Mouse (Mus musculus): ENCODE measurements at regions not wholly inside any gene's neighbourhood (a gene's known extent, or its start where the extent isn't known, plus 50 kb on each side); places are given as distances from the start of the nearest gene placed in this dataset.
"Not testable (repeated sequence)": the region's sequence is repeated elsewhere in the genome, so short reads cannot be mapped to it uniquely, and the experiment has no call there.

DNA sequence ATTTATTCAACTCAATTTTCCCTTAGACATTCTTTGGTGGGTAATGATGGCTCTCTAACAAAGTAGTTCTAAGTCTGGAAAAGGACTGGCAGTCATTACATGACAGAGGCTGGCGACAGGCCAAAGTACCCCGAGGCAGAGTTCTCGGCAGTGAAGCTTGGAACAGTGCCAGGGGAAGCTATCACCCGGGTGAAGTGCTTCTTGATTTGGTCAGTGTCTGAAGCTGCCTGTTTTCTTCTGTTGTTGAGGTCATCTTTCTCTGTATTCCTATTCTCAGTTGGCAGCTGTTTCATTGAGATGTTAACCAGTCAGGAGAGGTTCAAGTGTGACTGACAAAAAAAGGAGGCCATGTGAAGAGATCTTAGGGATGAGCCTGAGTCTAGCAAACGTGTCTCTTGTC is 276.6 kb downstream of the Cetn3 start:
- H3K9me3 ChIP-seq = no peaks in the 10 kb centered on the region
- no peaks in the 10 kb centered on the region for H3K4me1 ChIP-seq
- H3K27ac ChIP-seq = no peak overlapping the region
- no peaks in the 10 kb centered on the region for H3K36me3 ChIP-seq
- ATAC-seq (ENCODE audit: insufficient read depth, low FRiP score, low read depth) = no peak
- no peak overlapping the region for H3K4me3 ChIP-seq (replicated peaks)
- H3K27me3 ChIP-seq (replicated peaks) = no peaks in the 10 kb centered on the region
- 37% methylated on average over 5 of the region's 5 CpGs for WGBS
- no peak overlapping the region for H3K4me2 ChIP-seq
- no peak overlapping the region for H3K9ac ChIP-seq

DNA sequence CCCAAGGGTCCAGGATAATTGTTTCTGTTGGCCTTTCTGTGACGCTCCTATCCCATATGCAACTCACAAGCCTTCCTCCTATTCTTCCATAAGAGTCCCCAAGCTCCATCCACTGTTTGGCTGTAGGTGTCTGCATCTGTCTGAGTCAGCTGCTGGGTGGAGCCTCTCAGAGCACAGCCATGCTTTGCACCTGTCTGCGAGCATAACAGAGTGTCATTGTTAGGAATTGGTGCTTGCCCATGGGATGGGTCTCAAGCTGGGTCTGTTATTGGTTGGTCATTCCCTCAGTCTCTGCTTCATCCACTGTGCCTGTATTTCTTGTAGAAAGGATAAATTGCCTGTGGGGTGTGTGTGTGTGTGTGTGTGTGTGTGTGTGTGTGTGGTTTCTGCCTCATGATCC is 281.0 kb downstream of the Cetn3 start:
- not testable (repeated sequence) for H3K9ac ChIP-seq; H3K4me1 ChIP-seq; H3K4me3 ChIP-seq (replicated peaks); H3K4me2 ChIP-seq; ATAC-seq (ENCODE audit: insufficient read depth, low FRiP score, low read depth); H3K36me3 ChIP-seq; H3K27me3 ChIP-seq (replicated peaks); H3K27ac ChIP-seq; H3K9me3 ChIP-seq
- WGBS = 80% methylated on average over 2 of the region's 2 CpGs

GRCm38 (mm10) chr13:82066174-82066573 is 283.3 kb downstream of the Cetn3 start:
- Histone ChIP-seq H3K4me1 (no peaks in the 10 kb centered on the region), H3K9ac (no peak overlapping the region), H3K27me3 (replicated peaks) (no peaks in the 10 kb centered on the region), H3K27ac (no peak overlapping the region), H3K9me3 (no peaks in the 10 kb centered on the region), H3K4me3 (replicated peaks) (no peak overlapping the region), H3K4me2 (no peak overlapping the region), H3K36me3 (no peaks in the 10 kb centered on the region)
- 60% methylated on average over 1 of the region's 1 CpGs for WGBS
- no peak for ATAC-seq (ENCODE audit: insufficient read depth, low FRiP score, low read depth)

DNA sequence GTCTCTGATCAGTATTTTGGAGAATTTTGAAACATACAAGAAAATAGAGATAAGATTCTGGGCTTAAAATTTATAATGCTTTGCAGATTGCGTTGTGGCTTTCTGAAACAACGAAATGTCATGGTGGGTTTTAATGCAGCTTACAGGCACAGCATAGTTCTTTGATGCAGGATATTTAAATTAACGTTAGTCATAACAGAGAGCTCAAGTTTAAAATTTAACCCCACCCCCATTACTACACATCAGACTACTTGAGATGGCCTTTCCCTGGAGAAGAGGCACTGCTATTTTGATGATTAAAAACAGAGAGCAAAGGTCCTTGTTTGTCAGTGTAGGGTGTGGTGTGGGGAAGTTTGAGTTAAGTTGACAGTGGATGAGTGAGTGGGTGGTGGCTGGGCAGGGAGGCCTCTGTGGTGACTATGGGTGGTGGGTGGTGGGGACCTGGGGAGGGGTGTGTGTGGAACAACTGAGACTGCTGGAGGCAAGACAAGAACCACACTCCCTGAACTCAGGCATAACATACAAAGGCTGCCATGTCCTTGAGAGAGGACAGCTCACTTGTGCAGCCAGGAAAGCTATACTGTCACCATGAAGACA is 283.9 kb downstream of the Cetn3 start:
- Histone ChIP-seq H3K4me3 (replicated peaks) (no peak overlapping the region), H3K9ac (no peak overlapping the region), H3K4me1 (no peaks in the 10 kb centered on the region), H3K27me3 (replicated peaks) (no peaks in the 10 kb centered on the region), H3K27ac (no peak overlapping the region), H3K4me2 (no peak overlapping the region), H3K36me3 (no peaks in the 10 kb centered on the region), H3K9me3 (no peaks in the 10 kb centered on the region)
- no peak for ATAC-seq (ENCODE audit: insufficient read depth, low FRiP score, low read depth)
- 71% methylated on average over 3 of the region's 3 CpGs for whole genome bisulfite sequencing

- H3K36me3 ChIP-seq = no peaks in the 10 kb centered on the region
- H3K4me1 ChIP-seq = no peaks in the 10 kb centered on the region
- H3K9ac ChIP-seq = no peak overlapping the region
- no peak overlapping the region for H3K27ac ChIP-seq
- no peaks in the 10 kb centered on the region for H3K9me3 ChIP-seq
- whole genome bisulfite sequencing = 85% methylated on average over 1 of the region's 1 CpGs
- H3K4me3 ChIP-seq (replicated peaks) = no peak overlapping the region
- no peaks in the 10 kb centered on the region for H3K27me3 ChIP-seq (replicated peaks)
- H3K4me2 ChIP-seq = no peak overlapping the region
- ATAC-seq (ENCODE audit: insufficient read depth, low FRiP score, low read depth) = no peak
These were observed 289.6 kb downstream of the Cetn3 start for GRCm38 (mm10) chr13:82072449-82072848.

DNA sequence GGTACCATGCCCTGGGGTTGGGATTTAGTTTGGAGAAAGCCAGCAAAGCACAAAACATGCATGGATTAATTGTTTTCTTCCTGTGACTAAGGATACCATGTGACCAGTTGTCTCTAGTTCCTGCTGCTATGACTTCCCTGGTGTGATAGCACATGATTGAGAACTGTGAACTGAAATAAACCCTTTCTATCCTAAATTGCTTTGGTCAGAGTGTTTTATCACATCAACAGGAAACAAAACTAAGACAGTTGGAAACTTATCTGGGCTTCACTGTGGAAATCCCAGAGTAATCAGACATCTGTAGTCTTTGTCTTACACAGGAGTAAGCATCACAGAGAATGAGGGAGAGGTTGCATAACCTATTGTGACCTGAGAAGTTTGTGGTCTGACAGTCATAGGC is 290.5 kb downstream of the Cetn3 start:
- Histone ChIP-seq H3K4me2 (no peak overlapping the region), H3K27ac (no peak overlapping the region), H3K36me3 (no peaks in the 10 kb centered on the region), H3K27me3 (replicated peaks) (no peaks in the 10 kb centered on the region), H3K9ac (no peak overlapping the region), H3K9me3 (no peaks in the 10 kb centered on the region), H3K4me3 (replicated peaks) (no peak overlapping the region), H3K4me1 (no peaks in the 10 kb centered on the region)
- no peak for ATAC-seq (ENCODE audit: insufficient read depth, low FRiP score, low read depth)

DNA sequence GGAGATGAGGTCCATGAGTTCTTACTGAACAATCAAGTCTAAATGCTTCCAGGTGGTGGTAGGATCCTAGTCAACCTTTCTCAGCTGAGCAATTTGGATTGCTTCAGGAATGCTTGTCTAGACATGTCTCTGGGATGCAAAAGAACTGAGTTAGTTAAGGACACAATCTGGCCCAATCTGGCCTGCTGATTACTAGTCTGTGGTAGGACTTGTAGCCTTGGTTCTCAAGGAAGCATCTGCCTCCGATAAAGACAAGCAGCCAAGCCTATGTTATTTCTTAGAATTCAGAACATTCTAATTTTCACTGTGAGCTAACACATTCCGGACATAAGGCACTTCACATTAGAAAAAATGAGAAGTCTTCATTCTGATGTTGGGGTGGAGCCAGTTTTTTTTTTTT is 298.5 kb downstream of the Cetn3 start:
- Histone ChIP-seq H3K4me3 (replicated peaks) (no peak overlapping the region), H3K27ac (no peak overlapping the region), H3K4me2 (no peak overlapping the region), H3K27me3 (replicated peaks) (no peaks in the 10 kb centered on the region), H3K9me3 (no peaks in the 10 kb centered on the region), H3K9ac (no peak overlapping the region), H3K36me3 (no peaks in the 10 kb centered on the region), H3K4me1 (no peaks in the 10 kb centered on the region)
- whole genome bisulfite sequencing = 85% methylated on average over 2 of the region's 2 CpGs
- no peak for ATAC-seq (ENCODE audit: insufficient read depth, low FRiP score, low read depth)

DNA sequence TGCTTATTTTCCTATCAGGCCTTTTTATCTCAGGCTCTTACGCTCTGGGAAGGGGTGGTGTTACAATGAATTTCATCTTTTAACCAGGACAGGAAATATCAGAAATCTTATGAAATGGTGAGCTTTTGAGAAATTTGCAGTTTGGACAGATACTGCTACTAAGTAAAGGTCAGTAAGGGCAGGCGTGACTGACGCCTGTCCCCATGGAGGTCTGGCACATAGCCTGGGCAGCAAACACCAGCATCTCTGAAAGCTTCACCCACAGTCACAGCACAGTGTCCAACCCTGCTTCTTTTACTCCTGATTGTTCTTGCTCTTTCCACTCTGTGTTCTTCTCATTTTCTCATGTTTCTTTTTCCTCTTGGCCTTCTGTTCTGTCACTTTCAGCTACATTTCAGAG is 304.8 kb downstream of the Cetn3 start:
- 81% methylated on average over 3 of the region's 3 CpGs for WGBS
- no peaks in the 10 kb centered on the region for H3K27me3 ChIP-seq (replicated peaks)
- H3K4me2 ChIP-seq = no peak overlapping the region
- H3K9ac ChIP-seq = no peak overlapping the region
- no peaks in the 10 kb centered on the region for H3K4me1 ChIP-seq
- ATAC-seq (ENCODE audit: insufficient read depth, low FRiP score, low read depth) = no peak
- no peak overlapping the region for H3K4me3 ChIP-seq (replicated peaks)
- no peaks in the 10 kb centered on the region for H3K9me3 ChIP-seq
- no peak overlapping the region for H3K27ac ChIP-seq
- no peaks in the 10 kb centered on the region for H3K36me3 ChIP-seq

DNA sequence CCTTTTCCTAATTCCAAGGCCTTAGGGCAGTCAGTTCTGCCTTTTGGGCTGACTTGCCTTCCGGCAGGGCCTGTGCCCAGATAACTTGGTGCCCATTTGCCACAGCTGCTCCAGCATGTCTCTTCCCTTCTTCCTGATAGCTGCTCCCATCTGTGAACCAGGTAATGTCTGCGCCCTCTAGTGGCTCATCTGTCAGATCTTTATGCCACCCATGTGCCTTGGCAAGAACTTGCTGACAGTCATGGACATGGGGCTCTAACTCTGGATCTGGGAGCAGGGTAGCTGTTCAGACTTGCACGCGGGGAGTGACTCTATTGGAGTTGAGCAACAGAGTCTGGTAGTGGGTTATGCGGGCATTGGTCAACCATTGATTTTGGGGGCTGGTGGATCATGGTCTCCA is 309.3 kb downstream of the Cetn3 start:
- no peak overlapping the region for H3K4me2 ChIP-seq
- no peak for ATAC-seq (ENCODE audit: insufficient read depth, low FRiP score, low read depth)
- 85% methylated on average over 5 of the region's 5 CpGs for WGBS
- H3K4me3 ChIP-seq (replicated peaks) = no peak overlapping the region
- no peaks in the 10 kb centered on the region for H3K27me3 ChIP-seq (replicated peaks)
- no peak overlapping the region for H3K9ac ChIP-seq
- H3K27ac ChIP-seq = no peak overlapping the region
- no peaks in the 10 kb centered on the region for H3K4me1 ChIP-seq
- no peaks in the 10 kb centered on the region for H3K36me3 ChIP-seq
- H3K9me3 ChIP-seq = no peaks in the 10 kb centered on the region

DNA sequence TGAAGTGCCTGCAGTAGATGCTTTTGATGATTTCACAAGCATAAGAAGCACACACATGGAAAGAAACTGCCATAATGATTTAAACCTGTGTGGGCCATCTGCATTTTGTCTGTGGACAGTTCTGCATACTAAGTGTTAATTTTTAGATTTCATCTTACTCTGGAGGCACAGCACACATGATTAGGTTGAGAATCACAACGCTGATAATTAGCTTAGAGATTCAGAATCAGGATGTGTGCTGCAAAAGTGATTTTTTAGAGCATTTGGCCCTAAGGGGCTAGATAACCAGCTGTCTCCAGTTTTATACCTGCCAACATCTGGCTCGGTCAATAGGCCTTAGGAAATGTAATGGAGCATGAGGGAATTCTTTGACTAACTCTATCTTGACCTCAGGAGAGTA is 323.2 kb downstream of the Cetn3 start:
- H3K9me3 ChIP-seq = no peaks in the 10 kb centered on the region
- no peak overlapping the region for H3K9ac ChIP-seq
- no peak overlapping the region for H3K4me3 ChIP-seq (replicated peaks)
- no peaks in the 10 kb centered on the region for H3K4me1 ChIP-seq
- 66% methylated on average over 2 of the region's 2 CpGs for WGBS
- no peaks in the 10 kb centered on the region for H3K27me3 ChIP-seq (replicated peaks)
- H3K36me3 ChIP-seq = no peaks in the 10 kb centered on the region
- no peak overlapping the region for H3K27ac ChIP-seq
- H3K4me2 ChIP-seq = no peak overlapping the region
- ATAC-seq (ENCODE audit: insufficient read depth, low FRiP score, low read depth) = no peak

DNA sequence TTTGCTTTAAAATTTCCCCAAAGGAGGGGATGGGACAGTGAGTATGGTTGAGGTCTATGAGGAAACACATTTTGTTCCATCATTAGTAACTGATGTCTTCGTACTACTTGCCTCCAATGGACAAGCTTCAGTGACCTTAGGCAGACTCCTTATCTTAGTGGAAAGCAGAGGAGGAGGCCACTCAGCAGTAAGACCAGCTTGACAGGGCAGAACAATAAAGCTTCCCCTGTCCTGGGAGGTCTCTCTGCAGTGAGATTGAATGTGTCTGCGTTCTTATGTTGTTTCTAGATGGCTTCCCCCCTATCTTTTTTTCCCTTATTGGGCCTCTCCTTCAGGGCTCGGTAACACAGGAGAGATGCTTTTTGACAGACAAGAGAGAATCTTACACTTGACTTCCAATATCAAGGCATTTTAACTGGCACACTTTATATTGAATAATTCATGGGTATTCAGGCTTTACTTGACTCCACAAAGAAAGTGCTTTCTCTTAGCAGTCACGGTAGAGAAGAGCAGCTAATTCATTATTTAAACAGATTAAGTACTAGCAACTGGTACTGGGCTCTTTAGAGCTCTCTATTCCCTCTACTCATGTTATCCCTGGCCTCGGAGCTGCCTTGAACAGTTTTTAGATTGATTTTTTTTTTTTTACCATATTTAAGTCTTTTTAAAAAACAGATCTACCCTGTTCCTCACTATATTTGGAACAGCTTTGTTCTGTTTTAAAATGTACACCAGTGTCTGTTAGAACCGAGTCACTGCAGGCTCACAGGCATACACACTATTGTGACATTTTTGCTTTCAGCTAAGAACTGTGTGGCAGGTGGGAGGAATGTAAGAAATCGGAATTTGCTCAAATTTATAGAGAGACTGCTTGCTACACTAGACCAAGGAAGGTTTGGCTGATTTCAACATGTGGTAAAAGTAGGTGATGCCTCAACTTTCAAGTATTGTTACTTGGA is 347.2 kb downstream of the Cetn3 start:
- no peaks in the 10 kb centered on the region for H3K36me3 ChIP-seq
- no peak overlapping the region for H3K27ac ChIP-seq
- no peak for ATAC-seq (ENCODE audit: insufficient read depth, low FRiP score, low read depth)
- no peak overlapping the region for H3K4me3 ChIP-seq (replicated peaks)
- H3K9me3 ChIP-seq = no peaks in the 10 kb centered on the region
- no peaks in the 10 kb centered on the region for H3K27me3 ChIP-seq (replicated peaks)
- H3K9ac ChIP-seq = no peak overlapping the region
- H3K4me1 ChIP-seq = no peaks in the 10 kb centered on the region
- WGBS = 61% methylated on average over 7 of the region's 7 CpGs
- no peak overlapping the region for H3K4me2 ChIP-seq
